Mouse (Mus musculus) splenic B cell, adult 2 months (primary cell): ENCODE results near the gene Mme.

ENCODE experiments used
- DNase-seq: peaks from one replicate; pipeline ENCODE4 v3.0.0-alpha.2; 2011; ENCODE audit warnings: low read depth, low spot score
- H3K27me3 ChIP-seq: 2 replicates; pipeline ENCODE4 v1.6.1; 2012; ENCODE audit warnings: mild to moderate bottlenecking, low read length, moderate library complexity, mixed read lengths; ENCODE audit not compliant: control insufficient read depth, poor library complexity, insufficient read depth, severe bottlenecking
- H3K36me3 ChIP-seq: 2 replicates; pipeline ENCODE4 v1.6.1; 2012; ENCODE audit warnings: mild to moderate bottlenecking, low read length, moderate library complexity, mixed read lengths; ENCODE audit not compliant: control insufficient read depth, poor library complexity, insufficient read depth, severe bottlenecking

The Mme gene

DNA sequence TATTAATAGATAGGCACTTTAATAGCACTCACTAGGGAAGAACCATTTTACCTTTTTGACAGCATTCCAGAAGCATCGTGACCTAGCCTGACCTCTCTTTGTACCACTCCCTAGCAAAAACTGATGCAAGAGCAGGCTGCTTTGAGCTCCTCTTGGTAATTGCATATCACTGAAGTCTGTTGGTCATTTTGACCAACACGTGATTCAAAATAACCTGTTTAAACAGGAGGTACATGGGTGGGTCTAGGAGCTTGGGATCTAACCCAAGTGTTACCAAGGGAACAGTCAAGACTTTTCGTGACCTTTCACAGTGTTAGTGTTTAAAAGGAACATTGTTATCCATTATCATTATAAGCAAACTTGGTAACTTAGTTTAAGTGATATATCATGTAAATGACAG, 76.2 kb downstream of the Mme start:
- Histone ChIP-seq H3K27me3 (no peaks in the 10 kb centered on the region), H3K36me3 (no peaks in the 10 kb centered on the region)
- no peak for DNase-seq

DNA sequence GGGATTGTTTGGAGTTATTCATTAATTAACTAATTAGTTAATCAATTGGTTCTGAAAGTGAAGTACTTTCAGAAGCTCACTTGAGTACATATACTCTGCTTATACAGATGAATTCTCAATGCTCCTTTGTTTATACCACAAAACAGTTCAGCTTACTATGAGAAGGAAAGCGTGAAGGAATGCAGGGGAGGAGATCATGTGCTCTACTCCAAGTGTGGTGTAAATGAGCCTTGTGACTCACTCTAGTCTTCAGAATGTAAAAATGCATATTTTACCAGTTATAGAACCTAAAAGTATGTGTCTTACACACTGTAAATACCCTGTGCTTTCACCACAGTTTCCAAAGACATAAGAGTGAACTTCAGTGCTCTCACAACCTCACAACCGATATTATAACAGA, 84.3 kb downstream of the Mme start:
- DNase-seq = no peak
- Histone ChIP-seq H3K36me3 (no peaks in the 10 kb centered on the region), H3K27me3 (no peaks in the 10 kb centered on the region)

DNA sequence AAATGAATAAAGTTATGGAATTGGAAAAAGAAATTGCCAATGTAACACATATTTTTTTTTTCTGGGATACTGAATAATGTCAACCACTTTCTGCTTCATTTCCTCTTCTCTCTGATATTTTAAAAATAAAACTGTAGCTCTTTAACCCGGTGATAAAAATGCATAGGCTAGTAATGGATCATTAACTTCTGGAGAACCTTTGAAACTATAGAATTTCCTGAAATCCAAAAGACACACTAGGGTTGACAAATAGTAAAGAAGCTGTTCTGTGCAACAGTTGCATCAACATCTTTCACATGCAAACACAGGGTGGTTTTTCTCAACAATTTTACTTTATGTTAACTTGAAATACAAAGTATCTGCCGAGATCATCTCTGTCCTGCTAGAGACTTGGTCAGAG, 98.8 kb downstream of the Mme start:
- DNase-seq = no peak
- H3K36me3 ChIP-seq = no peaks in the 10 kb centered on the region
- H3K27me3 ChIP-seq = no peaks in the 10 kb centered on the region

DNA sequence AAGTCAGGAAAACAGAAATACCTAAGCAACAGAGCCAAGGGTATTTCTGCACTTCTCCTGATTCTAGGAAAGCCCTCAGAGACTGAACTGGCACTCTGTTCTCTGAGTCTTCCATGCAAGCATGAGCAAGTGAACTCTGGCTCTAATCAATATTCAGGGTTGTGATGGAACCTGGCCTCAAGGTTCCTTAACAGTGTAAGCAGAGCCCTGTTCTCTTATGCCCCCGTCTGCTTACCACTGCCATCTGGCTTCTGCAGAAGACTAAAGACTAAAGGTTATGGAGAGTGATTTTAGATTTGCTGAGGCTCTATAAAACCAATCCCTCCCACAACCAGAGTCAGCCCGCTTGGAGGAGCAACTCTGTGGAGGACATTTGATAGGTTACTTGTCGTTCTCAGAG, 99.2 kb downstream of the Mme start:
- DNase-seq = no peak
- H3K36me3 ChIP-seq = no peaks in the 10 kb centered on the region
- H3K27me3 ChIP-seq = no peaks in the 10 kb centered on the region

DNA sequence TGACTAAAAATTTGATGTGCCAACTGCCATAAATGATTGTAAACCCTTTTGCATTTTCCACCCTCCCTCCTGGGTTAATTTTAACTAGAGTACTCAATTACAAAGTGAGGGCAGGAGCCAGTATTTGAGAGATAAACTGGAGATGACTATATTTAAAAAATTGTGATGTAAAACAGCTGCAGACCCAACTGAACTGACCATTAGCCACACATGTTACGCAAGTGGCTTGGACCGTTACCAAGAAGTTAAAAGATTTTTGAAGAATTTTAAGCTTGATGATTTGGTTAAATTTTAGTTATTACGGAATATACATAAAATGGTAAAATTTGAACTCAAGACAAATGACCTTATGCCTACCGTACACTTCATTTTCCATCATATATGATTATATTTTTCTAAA, 100.1 kb downstream of the Mme start:
- H3K27me3 ChIP-seq = no peaks in the 10 kb centered on the region
- no peaks in the 10 kb centered on the region for H3K36me3 ChIP-seq
- DNase-seq = no peak

DNA sequence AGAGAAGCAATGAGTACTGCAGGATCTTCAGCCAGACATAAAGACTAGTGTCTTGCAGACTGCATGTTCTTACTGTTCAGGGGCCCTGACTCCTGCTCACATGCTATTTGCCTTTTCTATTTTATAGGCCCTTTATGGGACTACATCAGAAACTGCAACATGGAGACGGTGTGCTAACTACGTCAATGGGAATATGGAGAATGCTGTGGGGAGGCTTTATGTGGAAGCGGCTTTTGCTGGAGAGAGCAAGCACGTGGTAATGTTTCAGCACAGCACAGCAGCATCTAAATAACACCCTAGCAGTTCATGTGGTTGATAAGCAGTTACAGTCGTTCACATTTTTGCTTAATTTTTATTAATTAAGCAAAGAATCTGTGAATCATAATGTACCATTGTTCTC, 103.7 kb downstream of the Mme start:
- Histone ChIP-seq H3K27me3 (no peaks in the 10 kb centered on the region), H3K36me3 (no peaks in the 10 kb centered on the region)
- no peak for DNase-seq

DNA sequence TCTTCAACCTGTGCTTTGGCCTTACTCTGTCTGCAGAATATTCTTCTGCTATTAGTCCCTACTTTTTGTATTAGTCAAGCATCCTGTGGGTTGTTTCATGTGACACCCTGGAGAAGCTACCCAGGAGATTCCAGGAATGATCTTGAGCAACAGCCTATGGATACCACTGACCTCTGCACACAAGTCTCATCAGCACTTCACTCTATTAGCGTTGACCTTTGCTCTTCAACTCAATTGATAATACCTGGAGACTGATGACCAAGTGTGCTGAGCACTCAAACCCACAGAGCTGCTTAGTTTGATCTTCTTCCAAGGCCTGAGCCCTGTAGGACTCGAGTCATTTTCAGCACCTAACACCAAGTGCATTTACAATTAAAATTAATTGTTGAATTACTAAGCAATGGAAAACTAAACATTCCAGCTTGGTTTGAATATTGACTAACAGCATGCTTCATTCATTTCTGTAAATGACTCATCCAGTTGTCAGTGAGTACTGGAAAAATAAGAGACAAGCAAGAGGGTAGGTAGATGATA, 107.6 kb downstream of the Mme start:
- DNase-seq = no peak
- H3K36me3 ChIP-seq = no peaks in the 10 kb centered on the region
- H3K27me3 ChIP-seq = no peaks in the 10 kb centered on the region

DNA sequence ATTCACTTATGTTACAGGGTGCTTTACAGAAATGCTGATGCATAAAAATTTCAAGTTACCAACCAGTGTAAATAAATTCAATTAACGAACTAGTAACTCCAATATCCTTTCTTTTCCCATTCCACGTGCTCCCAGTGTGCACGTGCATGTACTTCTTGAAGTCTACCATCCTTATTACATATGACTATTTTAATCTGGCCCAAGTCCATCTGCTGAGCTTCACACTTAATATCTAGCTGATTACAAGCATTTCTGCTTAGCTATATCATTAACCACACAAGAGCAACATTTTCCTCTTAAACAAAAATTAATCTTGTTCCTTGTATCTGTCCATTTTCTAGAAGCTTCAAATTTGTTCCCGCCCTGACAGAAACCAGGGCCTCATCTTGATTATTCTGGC, 108.9 kb downstream of the Mme start:
- no peaks in the 10 kb centered on the region for H3K36me3 ChIP-seq
- H3K27me3 ChIP-seq = no peaks in the 10 kb centered on the region
- DNase-seq = no peak

DNA sequence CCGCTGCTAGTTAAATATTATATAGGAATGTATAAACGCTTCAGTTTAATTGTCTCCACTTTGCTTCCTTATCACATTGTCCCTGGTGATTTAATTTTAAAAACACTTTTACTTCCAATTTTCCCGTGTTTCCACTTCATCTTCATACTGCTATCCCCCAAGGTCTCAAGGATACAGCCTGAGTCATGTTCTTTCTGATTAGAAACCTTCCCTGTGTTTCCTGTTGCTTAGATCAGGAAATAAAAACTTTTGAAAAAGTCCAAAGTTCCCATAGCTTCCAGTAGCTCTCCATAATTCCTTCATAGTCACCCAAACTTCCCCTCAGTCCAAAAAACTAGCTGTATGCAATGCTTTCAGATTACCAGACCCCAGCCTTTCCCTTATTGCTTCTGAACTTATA, 109.4 kb downstream of the Mme start:
- Histone ChIP-seq H3K27me3 (no peaks in the 10 kb centered on the region), H3K36me3 (no peaks in the 10 kb centered on the region)
- DNase-seq = no peak

DNA sequence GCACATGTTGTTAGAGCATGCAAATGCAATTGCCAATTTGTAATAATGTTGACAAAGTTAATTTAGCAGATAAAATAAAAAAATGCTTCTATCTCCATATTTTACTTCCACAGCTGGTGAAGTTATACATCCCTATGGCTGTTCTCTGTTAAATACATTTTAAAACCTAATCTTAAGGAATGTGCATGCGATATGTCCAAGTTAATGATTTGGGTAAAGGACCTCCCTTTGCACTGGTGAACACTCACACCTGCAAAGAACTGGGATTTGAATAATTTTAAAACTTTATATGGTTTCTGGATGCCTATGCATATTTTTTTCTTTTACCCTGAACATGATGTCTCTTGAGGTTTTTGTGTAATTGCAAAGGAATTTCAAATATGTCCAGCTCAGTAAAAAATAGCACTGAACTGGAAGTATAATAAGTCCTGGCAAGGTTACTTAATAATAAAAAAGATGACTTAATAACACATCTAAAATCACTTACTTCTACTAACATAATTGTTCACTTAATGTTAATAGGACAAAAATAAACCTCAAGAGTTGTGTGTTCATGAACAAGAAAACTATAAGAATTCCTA, 110.4 kb downstream of the Mme start:
- no peak for DNase-seq
- no peaks in the 10 kb centered on the region for H3K36me3 ChIP-seq
- no peaks in the 10 kb centered on the region for H3K27me3 ChIP-seq

DNA sequence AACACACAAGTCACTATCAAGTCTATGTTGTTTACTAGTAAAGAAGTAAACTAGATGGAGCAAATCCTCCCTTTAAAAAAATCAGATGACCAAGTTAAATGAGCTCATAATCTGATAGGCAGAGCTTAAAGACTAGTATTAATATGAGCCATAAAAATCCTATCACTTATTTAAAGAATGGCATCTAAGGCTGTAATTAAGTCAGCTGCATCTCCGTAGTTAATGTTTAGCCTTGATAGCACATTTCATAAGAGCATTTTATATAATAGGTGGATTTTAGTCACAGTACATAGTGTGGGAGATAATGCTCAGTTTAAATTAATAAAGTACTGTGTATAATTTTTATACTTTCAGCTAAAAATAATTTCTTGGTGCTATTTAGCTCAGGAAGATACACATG, 118.2 kb downstream of the Mme start:
- Histone ChIP-seq H3K27me3 (no peaks in the 10 kb centered on the region), H3K36me3 (no peaks in the 10 kb centered on the region)
- no peak for DNase-seq

DNA sequence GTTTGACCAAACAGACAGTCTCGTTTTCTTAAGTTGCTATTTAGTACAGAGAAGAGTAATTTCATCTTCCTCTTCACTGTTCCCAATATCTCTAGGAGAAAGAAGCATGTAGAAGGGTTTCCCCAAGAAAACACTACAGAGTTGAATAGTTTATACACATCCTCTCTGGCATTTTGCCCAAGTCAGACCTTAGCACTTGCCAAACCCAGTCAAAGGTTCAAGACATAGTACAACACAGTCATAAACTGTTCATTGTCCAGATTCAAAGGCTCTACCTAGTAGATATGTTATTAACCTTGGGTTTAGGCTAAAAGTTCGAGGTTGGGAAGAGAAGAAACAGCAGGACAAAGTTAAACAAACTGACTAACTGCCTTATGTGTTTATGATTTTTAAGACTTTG, 143.7 kb downstream of the Mme start:
- no peaks in the 10 kb centered on the region for H3K36me3 ChIP-seq
- no peak for DNase-seq
- no peaks in the 10 kb centered on the region for H3K27me3 ChIP-seq

DNA sequence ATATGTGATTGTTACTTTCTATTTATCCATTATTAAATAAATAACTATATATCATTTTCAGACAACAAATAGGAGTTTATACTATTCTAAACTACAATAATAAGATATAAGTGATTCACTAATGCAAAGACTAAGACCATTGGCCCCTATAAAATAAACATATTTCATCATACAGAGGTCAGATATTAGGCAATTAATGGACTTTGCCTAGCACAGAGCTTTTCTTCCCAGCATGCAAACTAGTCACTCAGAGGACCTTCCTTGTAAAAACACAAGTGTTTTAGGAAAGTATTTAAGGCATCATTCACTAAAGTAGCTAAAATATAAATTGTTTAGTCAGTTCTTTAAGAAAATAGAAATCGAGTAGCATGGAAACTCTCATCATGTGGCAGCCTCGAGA, 149.4 kb downstream of the Mme start:
- DNase-seq = no peak
- H3K27me3 ChIP-seq = no peaks in the 10 kb centered on the region
- H3K36me3 ChIP-seq = no peaks in the 10 kb centered on the region

DNA sequence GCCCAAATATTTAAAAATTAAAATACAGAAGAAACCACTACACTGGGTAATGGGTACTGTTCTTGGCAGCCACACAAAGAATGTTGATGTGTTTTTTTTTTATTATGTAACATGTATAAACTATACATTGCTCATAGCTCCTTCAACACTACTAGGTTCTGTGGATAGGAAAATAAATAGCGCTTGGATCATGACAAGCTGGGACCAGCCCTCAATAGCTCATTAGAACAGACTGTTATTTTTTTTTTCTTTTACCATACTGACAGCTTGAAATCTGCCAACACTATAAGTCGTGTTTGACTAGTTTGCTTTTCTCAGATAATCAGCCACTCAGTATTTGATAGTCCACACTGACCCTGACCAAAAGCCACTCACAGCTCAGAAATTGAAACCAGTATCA, 150.0 kb downstream of the Mme start:
- no peak for DNase-seq
- H3K36me3 ChIP-seq = no peaks in the 10 kb centered on the region
- H3K27me3 ChIP-seq = no peaks in the 10 kb centered on the region

DNA sequence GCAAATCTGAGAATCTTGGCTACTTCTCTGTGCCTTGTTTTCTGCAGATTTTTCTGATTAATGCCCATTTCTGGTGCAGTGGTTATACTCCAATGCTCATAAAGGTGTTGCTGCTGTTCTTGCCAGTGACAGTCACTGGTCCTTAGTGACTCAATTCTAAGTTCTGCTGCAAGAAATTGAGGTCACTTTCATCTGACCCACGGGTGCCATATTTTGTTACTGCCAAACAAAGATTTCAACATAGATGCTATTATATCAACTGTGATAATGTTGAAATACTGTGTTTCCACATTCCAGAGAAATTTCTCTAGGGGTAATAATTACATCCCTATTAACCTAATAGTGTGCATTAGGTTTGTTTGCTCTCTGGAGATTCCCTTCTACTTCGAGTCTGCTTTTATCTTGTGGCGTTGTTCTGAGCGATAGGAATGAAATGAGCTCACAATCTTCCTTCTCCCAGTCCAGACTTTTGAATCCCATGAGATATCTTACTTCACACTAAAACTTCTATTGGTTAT, 153.1 kb downstream of the Mme start:
- no peaks in the 10 kb centered on the region for H3K36me3 ChIP-seq
- no peaks in the 10 kb centered on the region for H3K27me3 ChIP-seq
- no peak for DNase-seq

DNA sequence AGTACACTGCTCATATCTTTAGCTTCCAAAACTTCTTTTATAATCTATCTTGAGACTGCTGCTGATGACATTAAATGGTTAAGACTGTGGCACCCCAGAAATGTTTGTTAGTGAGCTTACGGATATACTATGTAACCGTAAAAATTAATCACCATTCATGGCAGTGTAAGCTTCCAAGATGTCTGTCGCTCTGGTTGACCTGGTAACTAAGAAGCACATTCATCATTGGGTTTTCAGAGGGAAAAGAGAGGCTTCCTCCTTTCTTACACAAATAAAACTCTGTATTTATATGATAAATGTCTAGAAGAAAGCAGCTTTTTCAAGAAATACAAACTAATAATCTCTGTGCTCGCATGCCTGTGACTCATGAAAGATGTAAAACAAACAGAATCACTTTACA, 156.8 kb downstream of the Mme start:
- no peaks in the 10 kb centered on the region for H3K36me3 ChIP-seq

More for the DNA sequence above, 156.8 kb downstream of the Mme start:
- no peak for DNase-seq
- H3K27me3 ChIP-seq = no peaks in the 10 kb centered on the region
